Mouse (Mus musculus): ENCODE measurements around the gene Plekhg1.

The Plekhg1 gene

GRCm38 (mm10) chr10:3898068-3898467 is 157.9 kb downstream of the Plekhg1 start:
- no peak for DNase-seq

DNA sequence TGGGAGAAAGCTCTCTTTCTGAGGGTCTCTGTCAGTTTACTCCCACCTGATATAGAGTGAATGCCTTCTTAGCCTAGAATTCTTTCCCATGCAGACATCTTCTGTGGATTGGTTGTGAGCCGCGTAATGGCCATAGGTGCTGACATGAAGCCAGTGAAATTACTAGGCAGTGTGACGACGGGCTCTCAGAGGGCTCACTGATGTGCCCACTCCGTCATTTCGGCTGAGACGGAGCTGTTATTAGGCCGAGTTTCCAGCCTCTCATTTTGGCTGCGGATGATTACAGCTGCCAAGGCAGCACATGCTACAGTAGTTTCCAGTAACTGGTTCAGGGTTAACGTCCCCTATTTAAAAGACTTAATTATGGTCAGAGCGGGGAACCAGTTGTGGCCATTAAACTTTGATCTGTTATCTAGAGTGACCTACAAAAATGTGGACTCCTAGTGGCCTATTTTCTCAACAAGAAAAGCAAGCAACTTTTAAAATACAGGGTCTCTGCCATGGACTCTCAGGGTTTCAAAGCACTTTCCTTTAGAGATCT is 160.3 kb downstream of the Plekhg1 start:
- no peak for DNase-seq

- no peak for DNase-seq
Observed at GRCm38 (mm10) chr10:3905747-3906146, 165.6 kb downstream of the Plekhg1 start.

GRCm38 (mm10) chr10:3914104-3914503 is 173.9 kb downstream of the Plekhg1 start:
- no peak for DNase-seq

DNA sequence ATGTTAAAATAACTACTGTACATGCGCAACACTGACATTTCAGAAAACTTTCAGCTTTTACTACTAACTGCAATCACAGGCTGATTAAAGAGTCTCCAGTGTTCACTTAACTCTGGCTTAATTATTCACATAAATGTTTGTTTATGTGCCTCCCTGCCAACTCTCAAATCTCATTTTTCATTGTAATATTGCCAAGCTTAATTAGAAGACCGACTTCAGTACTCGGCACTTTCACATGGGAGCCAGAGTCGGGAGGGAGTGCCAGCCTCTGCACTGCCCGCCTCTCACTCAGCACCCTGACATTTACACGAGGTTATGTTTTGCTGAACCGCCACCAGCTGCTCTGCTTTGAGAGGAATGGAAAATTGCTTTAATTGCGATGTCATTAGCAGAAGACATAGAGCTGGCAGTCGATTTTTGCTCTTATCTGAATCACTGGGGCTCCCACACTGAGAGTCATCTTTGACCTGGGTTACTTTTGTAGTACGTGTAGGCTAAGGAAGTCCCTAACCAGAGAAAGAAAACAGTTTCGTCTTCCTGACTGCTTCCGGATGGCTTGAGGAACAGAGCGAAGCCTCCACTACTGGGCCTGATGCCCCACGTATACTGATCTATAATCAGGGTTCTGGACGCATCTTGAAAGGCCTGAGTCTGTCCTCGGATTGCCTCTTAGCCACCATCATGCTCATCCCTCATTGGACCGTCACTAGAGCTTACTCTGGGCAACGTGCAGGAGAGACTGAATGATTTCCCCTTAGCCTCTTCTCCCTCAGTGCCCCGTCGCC is 180.4 kb downstream of the Plekhg1 start:
- no peak for DNase-seq

GRCm38 (mm10) chr10:3928008-3928545 is 187.9 kb downstream of the Plekhg1 start:
- no peak for DNase-seq

- DNase-seq: peak; percentile 12
Observed at GRCm38 (mm10) chr10:3931831-3932230, 191.7 kb downstream of the Plekhg1 start.

DNA sequence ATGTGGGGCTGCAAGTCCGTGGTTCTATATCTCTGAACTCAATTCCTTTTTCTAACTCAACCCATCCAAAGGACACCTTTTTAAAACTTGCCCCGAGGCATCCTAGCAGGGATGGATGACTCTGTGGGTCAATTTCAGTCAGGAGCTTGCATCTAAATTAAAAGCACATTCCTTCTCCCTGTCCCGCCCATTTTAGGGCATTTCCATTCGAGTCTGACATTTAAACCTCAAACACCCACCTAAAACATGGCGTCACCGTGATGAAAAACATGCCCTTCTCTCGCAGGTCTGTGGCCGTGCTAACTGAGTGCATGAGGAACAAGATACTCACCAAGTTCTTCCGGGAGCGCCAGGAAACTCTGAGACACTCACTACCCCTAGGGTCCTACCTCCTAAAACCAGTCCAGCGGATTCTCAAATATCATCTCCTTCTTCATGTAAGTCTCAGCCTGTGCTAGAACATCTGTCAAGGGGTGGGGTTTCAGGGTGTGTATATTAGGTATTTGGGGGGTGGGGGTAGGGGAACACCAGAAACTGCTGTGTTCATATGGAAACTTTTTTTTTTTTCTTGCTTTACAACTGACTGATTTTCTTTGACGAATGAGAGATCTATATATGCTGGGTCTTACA is 193.3 kb downstream of the Plekhg1 start:
- no peak for DNase-seq

GRCm38 (mm10) chr10:3936864-3937263 is 196.7 kb downstream of the Plekhg1 start:
- DNase-seq: no peak

GRCm38 (mm10) chr10:3939895-3940595 is 199.9 kb downstream of the Plekhg1 start:
- no peak for DNase-seq

DNA sequence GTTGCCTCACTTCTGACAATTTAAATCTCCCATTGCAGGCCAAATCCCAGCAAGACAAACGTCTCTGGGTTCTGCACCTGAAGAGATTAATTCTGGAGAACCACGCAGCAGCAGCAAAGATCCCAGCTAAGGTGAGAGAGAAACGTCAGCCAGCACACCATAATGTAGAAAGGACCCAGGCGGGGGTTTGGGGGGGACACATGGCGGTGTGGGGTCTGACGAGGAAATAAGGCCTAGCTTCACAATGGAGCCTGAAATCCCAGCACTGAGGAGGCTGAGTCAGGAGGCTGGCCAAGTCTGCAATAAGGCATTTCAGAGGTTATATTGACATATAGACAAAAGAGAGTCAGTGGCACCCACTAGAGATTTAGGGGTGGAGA is 200.4 kb downstream of the Plekhg1 start:
- DNase-seq: no peak

- DNase-seq: no peak
Observed at GRCm38 (mm10) chr10:3941054-3941757, 201.0 kb downstream of the Plekhg1 start.

- DNase-seq: no peak
Observed at GRCm38 (mm10) chr10:3942289-3942688, 202.1 kb downstream of the Plekhg1 start.

DNA sequence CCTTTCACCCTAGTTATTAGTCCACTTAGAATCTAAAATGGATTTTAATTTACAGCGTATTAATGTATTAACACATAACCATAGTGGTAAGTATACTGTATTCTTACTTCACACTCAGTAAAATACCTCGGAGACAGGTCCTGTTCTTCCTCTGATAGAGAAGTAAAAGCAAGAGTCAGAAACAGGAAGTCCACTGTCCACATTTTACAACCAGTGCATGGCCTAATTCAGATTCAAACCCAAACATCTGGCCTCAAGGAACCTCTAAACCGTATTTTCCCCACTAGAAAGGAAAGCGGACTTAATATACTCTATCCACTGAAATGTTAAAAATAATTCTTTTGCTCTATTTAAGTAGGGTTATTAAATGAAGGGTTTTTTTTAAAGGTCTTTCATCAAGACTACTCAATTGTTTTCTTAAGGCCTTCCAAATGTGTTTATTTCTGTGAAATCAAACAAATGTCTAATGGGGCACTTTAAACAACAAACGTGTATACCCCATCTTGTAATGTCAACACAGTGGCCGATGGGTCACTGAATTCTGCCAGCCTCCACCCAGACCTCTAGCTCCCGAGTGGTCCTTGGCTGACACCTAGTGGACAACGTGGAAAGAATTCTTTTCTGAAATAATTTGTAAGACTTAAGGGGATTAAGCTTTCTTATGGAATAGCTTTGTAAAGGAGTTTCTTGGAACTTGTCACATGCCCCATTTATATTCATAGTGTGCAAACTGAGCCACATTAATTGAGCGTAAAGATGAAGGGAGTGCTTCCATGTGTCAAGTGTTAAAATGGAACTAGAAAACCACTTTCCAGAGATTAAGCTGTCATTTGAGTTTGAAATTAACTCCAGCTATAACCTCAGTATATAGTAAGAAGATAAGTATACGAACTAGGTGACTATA is 203.6 kb downstream of the Plekhg1 start:
- peak; percentile 58 for DNase-seq

DNA sequence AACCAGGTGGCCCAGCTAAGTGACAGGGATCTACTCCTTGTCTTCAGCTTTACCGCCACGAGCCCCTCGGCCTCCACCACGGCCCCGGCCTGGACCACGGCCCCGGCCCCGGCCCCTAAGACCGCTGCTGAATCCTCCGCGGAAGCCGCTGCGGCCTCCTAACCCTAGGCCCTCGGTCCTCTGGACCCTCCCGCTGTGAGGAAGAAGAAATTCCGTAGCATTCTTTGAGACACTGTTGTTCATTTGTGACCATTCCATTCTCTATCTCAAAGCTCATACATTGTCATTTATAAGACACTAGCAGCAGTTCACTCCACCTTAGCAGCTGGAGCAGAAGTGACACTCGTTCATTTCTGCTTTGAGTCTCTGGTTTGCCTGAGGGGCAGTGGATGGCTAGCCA is 206.7 kb downstream of the Plekhg1 start:
- no peak for DNase-seq

GRCm38 (mm10) chr10:3947346-3947745 is 207.2 kb downstream of the Plekhg1 start:
- DNase-seq: no peak

DNA sequence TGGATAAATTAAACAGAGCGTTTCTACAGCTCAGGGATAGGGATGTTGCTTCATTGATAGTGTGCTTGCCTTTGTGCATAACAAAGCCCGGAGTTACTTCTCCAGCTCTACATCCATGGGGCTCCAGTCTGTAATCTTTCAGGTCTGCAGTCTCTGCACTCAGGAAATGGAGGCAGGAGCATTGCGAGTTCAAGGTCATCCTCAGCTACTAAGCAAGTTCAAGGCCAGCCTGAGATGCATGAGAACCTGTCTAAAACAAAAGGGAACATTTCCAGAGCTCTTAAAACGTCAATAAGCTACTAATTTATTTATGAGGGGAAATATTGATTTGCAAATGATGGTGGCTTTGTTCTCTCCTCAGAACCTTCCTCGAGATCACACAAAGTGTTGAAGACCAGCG is 209.1 kb downstream of the Plekhg1 start:
- DNase-seq: no peak

DNA sequence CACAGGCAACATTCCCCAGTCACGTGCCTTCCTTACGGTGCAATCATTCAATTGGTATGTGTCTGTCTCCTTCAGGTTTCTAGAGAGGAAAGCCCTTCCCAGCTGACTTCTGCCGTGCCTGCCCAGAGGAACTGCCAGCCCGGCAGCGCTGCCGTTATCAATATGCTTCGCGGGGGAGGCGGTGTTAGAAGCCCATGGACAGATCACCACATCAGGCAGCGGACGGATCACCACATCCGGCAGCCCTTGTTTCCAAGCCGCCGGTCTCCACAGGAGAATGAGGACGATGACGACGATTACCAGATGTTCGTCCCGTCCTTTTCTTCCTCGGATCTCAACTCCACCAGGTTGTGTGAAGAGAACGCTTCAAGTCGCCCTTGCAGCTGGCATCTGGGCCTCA is 216.3 kb downstream of the Plekhg1 start:
- no peak for DNase-seq

DNA sequence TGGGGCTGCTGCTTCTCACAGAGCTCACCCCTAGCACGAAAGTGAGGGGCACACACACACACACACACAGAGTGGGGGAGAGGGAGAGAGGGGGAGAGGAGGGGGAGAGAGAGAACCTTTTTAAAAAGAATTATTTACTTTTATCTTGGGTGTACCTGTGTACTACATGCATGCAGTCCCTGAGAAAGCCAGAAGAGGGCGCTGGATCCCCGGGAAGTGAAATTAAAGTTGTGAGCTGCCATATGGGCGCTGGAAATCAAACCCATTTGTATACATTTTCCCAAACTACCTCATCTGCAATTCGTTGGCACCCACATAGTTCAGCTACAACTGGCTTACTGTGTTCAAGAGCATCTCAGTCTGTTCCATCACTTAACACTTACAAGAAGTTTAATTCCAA is 218.4 kb downstream of the Plekhg1 start:
- DNase-seq: no peak

DNA sequence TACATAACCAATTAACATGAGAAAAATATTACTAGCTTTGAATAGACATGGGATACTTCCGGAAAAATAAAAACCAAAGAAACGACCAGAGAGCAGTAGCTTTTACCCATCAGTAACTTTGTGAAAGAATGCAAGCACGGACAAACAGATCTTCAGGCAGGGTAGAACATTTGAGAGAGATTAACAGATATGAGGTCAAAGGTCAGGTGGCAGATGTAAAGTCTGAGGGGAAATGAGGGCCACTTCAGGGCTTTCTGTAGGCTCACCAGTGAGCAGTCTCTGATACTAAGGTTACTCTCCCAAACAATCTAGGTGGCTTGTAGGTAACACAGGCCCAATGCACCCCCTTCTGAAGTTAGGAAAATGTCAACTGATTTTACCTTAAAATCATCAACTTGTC is 228.9 kb downstream of the Plekhg1 start:
- DNase-seq: no peak

DNA sequence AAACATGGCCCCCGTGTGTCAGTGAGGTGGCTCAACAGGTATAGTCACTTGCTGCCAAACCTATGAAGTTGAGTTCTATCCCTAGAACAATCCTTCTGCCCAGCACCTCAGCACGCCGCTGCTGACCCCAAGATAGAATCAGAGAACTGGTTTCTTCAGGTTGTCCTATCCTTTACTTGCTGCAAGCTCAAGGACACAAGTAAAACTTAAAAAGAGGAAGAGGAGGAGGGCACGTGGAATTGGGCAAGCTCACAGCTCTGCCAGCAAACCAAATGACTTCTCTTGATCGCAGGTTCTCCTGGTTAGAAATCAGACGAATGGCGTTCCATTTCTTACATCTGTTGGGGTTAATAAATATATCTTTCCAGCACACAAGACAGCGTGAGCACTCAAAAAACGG is 232.1 kb downstream of the Plekhg1 start:
- DNase-seq: peak; percentile 52

Measured in cerebellum, adult 9-10 months (tissue).